Mouse (Mus musculus) monocyte, adult 5-6 weeks (primary cell): ENCODE data around the gene Csf2rb2. TPM values are rescaled to one million over a fixed set of nuclear protein-coding genes. Genes with fewer than 3 reads are reported as not detected.
A peak's percentile ranks its signal among the peaks of the same experiment; 100 is the strongest.
"Not testable (repeated sequence)": the region's sequence is repeated elsewhere in the genome, so short reads cannot be mapped to it uniquely, and the experiment has no call there.

Source experiments
- ATAC-seq: fragments of 153-309, 156-312 bp; replicated peaks from 2 replicates; pipeline ENCODE4 v1.8.0; 2017; ENCODE audit warnings: mild to moderate bottlenecking; ENCODE audit not compliant: low TSS enrichment, insufficient number of reproducible peaks, severe bottlenecking, poor library complexity, low FRiP score
- total RNA-seq: library from RNA; stranded (forward); fragments of 200-1000, 200-491, 200-594 nt; gene quantifications from 3 replicates; pipeline ENCODE4 v1.2.3, GENCODE M21; 2017

The Csf2rb2 gene
- total RNA-seq, 1 experiment from 2014 or later = 8.0 TPM

GRCm38 (mm10) chr15:78320825-78321496 lies 15.4 kb upstream of the Csf2rb2 start:
- ATAC-seq = peak; percentile 78

GRCm38 (mm10) chr15:78318338-78319171 lies 13.0 kb upstream of the Csf2rb2 start:
- ATAC-seq = not testable (repeated sequence)

GRCm38 (mm10) chr15:78313659-78314058 lies 8.1 kb upstream of the Csf2rb2 start:
- not testable (repeated sequence) for ATAC-seq

GRCm38 (mm10) chr15:78312421-78313233 lies 7.1 kb upstream of the Csf2rb2 start:
- ATAC-seq = peak; percentile 34; the same call in 1 of the 2 replicates

GRCm38 (mm10) chr15:78310971-78311370 lies 5.5 kb upstream of the Csf2rb2 start:
- ATAC-seq = no peak

GRCm38 (mm10) chr15:78309865-78310264 lies 4.3 kb upstream of the Csf2rb2 start:
- ATAC-seq = no peak

GRCm38 (mm10) chr15:78303665-78304233 lies 1.8 kb downstream of the Csf2rb2 start:
- no peak for ATAC-seq

- ATAC-seq = no peak
Observed at GRCm38 (mm10) chr15:78302718-78303117, 2.8 kb downstream of the Csf2rb2 start.

GRCm38 (mm10) chr15:78300773-78301172 lies 4.7 kb downstream of the Csf2rb2 start:
- no peak for ATAC-seq

GRCm38 (mm10) chr15:78299641-78300040 lies 5.9 kb downstream of the Csf2rb2 start:
- no peak for ATAC-seq

- ATAC-seq = 0 out of 2 replicates have a peak, but pooled peaks have one; percentile 13
Observed at GRCm38 (mm10) chr15:78298558-78298957, 7.0 kb downstream of the Csf2rb2 start.

- no peak for ATAC-seq
Observed at GRCm38 (mm10) chr15:78293716-78294115, 11.8 kb downstream of the Csf2rb2 start.

- ATAC-seq = not testable (repeated sequence)
Observed at GRCm38 (mm10) chr15:78293228-78293627, 12.3 kb downstream of the Csf2rb2 start.

- ATAC-seq = not testable (repeated sequence)
Observed at GRCm38 (mm10) chr15:78289775-78290174, 15.7 kb downstream of the Csf2rb2 start.

GRCm38 (mm10) chr15:78287941-78288340 lies 17.6 kb downstream of the Csf2rb2 start:
- no peak for ATAC-seq

GRCm38 (mm10) chr15:78278308-78278707 lies 27.2 kb downstream of the Csf2rb2 start:
- ATAC-seq = peak; percentile 52

- ATAC-seq = no peak
Observed at GRCm38 (mm10) chr15:78271208-78271607, 34.3 kb downstream of the Csf2rb2 start.

GRCm38 (mm10) chr15:78267865-78268264 lies 37.7 kb downstream of the Csf2rb2 start:
- peak; percentile 62 for ATAC-seq

- no peak for ATAC-seq
Observed at GRCm38 (mm10) chr15:78267441-78267840, 38.1 kb downstream of the Csf2rb2 start.
